Mouse (Mus musculus): ENCODE results near the gene Gstt1.

Gene Gstt1

GRCm38 (mm10) chr10:75763682-75764518 lies 34.5 kb downstream of the Gstt1 start, which contains the start of gene Cabin1:
TSS of gene Cabin1 (minus strand) at chr10:75764341.
- DNase-seq: peak; percentile 96 to 97

- DNase-seq: no peak
Observed at GRCm38 (mm10) chr10:75762413-75762812, 36.0 kb downstream of the Gstt1 start.

- DNase-seq: no peak
Observed at GRCm38 (mm10) chr10:75760311-75760710, 38.1 kb downstream of the Gstt1 start.

- DNase-seq: no peak
Observed at GRCm38 (mm10) chr10:75756719-75757118, 41.7 kb downstream of the Gstt1 start.

GRCm38 (mm10) chr10:75744017-75744416 lies 54.4 kb downstream of the Gstt1 start:
- DNase-seq: peak; percentile 44 to 47

GRCm38 (mm10) chr10:75743369-75743768 lies 55.0 kb downstream of the Gstt1 start:
- no peak for DNase-seq

GRCm38 (mm10) chr10:75740866-75741265 lies 57.5 kb downstream of the Gstt1 start:
- DNase-seq: no peak

Data from thymus, adult 18-20 months (tissue).